Mouse (Mus musculus) left cerebral cortex, adult 18-20 months (tissue): Measurements from ENCODE around the gene Sept1. TPM values are rescaled to one million over a fixed set of nuclear protein-coding genes. Genes with fewer than 3 reads are reported as not detected.
"Not testable (repeated sequence)": the region's sequence is repeated elsewhere in the genome, so short reads cannot be mapped to it uniquely, and the experiment has no call there.

Experiments
- DNase-seq, 2 experiments: peaks; one replicate each; pipeline ENCODE4 v3.0.0; 2021 to 2022; ENCODE audit warnings: low spot score in 2 of 2, mixed read lengths in 1 of 2
- total RNA-seq, 2 experiments: library from RNA; stranded (reverse); gene quantifications; 2 replicates each; pipeline ENCODE4 v1.2.3; 2021

The Sept1 gene
- total RNA-seq, 2 experiments from 2014 or later, result 4.4 to 4.5 TPM

DNA sequence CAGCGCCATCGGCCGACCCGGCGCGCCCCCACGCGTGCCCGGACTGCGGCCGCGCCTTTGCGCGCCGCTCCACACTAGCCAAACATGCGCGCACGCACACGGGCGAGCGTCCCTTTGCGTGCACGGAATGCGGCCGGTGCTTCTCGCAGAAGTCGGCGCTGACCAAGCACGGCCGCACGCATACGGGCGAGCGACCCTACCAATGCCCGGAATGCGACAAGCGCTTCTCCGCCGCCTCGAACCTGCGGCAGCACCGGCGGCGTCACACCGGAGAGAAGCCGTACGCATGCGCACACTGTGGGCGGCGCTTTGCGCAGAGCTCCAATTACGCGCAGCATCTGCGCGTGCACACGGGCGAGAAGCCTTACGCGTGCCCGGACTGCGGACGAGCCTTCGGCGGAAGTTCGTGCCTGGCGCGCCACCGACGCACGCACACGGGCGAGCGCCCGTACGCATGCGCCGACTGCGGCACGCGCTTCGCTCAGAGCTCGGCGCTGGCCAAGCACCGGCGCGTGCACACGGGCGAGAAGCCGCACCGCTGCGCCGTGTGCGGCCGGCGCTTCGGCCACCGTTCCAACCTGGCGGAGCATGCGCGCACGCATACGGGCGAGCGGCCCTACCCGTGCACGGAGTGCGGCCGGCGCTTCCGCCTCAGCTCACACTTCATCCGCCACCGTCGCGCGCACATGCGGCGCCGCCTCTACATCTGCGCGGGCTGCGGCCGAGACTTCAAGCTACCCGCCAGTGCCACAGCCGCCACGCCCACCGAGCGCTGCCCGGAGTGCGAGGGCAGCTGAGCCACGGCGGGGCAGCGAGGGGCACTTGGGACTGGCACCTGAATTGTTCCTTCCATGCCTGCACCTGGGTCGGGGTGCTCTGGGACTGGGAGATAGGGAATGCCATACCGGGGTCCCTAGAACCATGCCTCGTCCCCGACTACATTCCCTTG is 21.2 kb upstream of the Sept1 start:
- peak; percentile 93 to 96 for DNase-seq

- DNase-seq, result no peak
Observed at GRCm38 (mm10) chr7:127253341-127253740, 20.4 kb upstream of the Sept1 start.

GRCm38 (mm10) chr7:127252414-127252813 is 19.5 kb upstream of the Sept1 start:
- no peak for DNase-seq

DNA sequence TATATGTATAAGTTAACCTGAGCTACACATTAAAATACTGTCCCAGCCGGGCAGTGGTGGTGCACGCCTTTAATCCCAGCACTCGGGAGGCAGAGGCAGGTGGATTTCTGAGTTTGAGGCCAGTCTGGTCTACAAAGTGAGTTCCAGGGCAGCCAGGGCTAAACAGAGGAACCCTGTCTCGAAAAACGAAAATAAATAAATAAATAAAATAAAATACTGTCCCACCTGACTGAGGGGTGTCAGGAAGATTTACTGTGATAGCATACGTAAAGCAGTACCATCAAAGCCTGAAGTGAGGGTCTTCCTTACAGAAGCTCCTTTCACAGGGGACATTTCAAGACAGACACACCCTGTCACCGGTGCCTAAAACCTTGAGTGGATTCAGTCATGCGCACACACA is 17.6 kb upstream of the Sept1 start:
- DNase-seq, result not testable (repeated sequence)

DNA sequence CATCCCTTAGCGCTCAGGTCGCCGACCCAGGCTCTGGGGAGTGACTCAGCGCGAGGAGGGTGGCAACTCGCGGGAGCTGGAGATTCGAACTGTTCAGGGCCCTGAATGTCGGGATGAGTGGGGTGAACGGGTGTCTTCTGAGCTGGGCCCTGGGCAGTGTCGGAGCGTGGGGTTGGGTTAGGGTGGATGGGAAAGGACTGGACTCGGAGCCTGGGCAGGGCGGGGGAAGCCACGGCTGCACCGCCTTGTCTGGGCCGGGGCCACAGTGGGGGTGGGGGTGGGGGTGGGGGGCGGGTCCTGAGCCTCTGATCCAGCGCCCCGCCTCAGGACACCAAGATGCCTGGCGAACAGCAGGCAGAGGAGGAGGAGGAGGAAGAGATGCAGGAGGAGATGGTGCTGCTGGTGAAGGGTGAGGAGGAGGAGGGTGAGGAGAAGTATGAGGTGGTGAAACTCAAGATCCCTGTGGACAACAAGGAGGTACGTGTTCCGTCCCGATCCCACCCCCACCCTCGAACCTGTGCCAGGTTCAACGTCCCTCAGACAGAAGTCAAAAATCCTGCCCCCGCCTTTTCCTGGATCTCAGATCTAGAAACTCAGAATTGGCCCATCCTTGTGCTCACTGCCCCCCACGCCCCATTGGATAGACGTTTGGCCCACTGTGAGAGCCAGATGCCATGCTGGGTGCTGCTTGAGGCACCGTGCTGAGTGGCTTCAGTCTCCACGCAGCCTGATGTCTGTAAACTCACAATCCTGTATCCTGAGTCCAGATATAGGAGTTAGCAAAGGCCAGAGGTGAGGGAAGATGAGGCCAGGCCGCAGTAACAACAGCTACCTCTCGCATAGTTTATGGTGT is 12.0 kb upstream of the Sept1 start:
- DNase-seq, result peak in 1 of 2 experiments; percentile 34

GRCm38 (mm10) chr7:127243870-127244657 is 11.1 kb upstream of the Sept1 start, which contains the start of gene Zfp771:
Gene Zfp771 (plus strand): TSS chr7:127244274.
- DNase-seq, result peak; percentile 91 to 96

GRCm38 (mm10) chr7:127243361-127243867 is 10.5 kb upstream of the Sept1 start:
- DNase-seq, result no peak

GRCm38 (mm10) chr7:127234777-127235176 is 1.8 kb upstream of the Sept1 start:
- DNase-seq, result no peak

- no peak for DNase-seq
Observed at GRCm38 (mm10) chr7:127233765-127234164, 835 bp upstream of the Sept1 start.

DNA sequence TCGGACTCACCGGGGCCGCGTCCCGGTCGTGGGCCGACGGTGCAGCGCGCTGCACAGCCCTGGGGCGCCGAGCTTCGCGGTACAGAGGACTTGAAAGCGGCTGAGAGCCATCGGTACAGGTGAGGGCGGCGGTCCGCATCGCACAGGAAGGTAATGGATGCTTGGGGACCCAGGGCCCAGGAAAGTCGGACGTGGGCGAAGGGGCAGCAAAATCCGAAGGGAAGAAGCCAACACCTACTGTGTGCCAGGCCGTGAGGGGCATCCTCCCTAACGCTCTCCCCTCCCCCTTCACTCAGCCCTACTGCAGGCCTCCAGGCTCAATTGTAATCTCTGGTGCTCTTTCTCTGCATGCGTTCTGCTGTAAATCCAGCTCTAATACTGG is 429 bp upstream of the Sept1 start:
- DNase-seq, result peak in 1 of 2 experiments; percentile 36

GRCm38 (mm10) chr7:127231826-127232621 is 906 bp downstream of the Sept1 start:
- DNase-seq, result no peak

DNA sequence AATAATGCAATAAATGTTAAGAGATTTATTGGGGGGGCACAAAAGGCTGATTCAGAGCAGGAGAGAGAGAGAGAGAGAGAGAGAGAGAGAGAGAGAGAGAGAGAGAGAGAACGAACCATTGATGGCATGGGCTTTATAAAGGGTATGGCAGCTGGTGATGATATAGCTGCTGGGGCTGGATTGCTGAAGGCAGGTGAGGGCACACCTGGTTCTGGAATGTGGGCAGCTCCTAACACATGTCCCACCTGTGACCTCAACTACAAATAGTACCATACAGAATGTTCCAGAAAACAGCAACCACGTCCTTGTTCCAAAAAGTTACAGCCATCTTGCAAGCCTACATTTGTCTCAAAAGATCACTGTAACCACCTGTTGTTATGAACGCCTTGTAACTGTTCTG is 1.6 kb downstream of the Sept1 start:
- no peak for DNase-seq

DNA sequence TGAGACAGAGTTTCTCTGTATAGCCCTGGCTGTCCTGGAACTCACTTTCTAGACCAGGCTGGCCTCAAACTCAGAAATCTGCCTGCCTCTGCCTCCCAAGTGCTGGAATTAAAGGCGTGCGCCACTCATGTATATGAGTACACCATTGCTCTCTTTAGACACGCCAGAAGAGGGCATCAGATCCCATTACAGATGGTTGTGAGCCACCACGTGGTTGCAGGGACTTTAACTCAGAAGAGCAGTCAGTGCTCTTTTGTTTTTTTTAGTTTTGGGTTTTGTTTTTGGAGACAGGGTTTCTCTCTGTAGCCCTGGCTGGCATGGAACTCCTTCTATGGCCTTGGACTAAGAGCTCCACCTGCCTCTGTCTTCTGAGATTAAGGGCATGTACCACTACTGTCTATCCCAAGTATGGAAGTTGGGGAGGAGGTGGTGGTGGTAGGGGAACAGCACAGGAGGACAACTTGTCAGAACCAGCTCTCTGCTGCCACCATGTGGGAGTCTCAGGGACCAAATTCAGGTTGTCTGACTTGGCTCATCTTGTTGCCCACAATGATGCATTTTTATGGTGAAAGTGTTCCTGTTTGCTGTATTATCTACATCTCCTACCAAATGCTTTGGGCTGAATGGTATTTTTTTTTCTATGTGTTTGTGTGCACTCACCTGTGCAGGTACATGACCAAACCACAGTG is 4.2 kb downstream of the Sept1 start:
- peak; percentile 83 to 90 for DNase-seq

DNA sequence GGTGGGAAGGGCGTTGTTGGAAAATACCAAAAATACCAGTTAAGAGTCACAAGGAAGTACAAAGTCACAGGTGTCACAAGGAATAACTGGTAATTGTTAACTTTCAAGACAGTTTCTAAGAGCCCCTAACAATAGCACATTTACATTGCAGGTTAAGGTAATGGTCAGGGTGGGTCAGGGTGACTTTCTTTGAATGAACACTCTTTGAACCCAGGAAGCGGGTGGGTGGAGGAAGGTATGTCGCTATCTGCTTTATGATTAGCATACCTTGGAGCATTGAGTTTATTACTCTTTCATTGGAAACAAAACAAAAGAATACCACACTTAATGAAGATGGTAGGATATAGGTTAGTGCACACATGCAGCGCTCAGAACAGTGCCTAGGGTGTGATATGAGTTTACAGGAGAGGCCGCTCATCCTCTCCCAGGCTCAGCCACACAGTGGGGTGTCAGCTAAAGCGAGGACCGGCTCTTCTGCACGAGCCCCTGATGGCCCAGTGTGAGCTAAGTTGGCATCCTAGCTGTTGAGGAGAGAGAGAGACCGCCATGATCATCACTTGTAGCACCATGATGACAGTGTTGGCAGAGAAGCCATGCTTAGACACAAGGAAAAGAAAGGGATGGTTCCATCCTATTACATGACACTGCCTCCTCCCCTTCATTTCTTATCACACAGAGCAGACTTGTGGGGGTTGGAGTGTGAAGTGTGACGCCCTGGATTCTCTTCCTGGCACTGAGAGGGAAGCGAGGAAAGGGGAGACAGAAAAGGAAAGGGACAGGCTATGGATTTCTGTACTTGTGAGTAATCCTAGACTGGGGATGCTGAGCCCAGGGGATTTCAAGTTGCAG is 7.6 kb downstream of the Sept1 start:
- DNase-seq, result peak in 1 of 2 experiments; percentile 40

- DNase-seq, result no peak
Observed at GRCm38 (mm10) chr7:127224616-127225015, 8.3 kb downstream of the Sept1 start.

DNA sequence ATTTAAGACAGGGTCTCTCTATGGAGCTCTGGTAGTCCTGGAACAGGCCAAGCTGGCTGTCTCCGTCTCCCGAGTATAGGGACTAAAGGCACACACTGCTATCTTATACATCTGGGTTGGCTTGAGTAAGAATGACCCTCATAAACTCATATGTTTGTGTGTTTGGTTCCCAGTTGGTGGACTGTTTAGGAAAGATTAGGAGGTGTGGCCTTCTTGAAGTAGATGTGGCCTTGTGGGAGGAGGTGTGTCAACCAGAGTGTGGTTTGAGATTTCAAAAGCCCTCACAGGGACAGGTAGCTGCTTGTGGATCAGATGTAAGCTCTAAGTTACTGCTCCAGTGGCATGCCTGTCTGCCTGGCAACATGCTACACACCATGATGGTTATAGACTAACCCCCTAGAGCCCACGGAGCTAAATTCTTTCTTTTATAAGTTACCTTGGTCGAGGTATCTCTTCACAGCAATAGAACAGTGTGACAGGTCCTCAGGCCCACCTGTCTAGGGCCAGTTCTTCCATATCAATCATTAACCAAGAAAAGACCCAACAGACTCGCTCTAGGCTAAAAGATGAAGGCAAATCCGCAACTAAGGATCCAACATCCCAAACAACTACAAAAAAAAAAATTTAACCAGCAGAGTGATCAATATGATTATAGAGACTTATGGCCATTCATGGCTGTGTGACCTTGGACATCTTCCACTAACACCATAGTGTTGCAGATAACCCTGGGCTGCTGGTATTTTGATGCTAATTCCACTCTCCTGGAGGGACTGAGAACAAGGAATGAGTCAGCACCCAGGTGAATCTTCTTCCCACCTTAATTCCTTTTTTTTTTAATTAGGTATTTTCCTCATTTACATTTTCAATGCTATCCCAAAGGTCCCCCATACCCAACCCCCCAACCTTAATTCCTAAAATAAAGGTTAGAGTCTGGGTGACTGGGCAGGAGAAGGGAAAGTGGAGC is 9.1 kb downstream of the Sept1 start:
- no peak for DNase-seq

GRCm38 (mm10) chr7:127223106-127223505 is 9.8 kb downstream of the Sept1 start:
- DNase-seq, result no peak
